Mouse (Mus musculus) neural tube, embryonic 13.5 days (tissue): Measurements from ENCODE around the gene Zc3h12d. TPM values are rescaled to one million over a fixed set of nuclear protein-coding genes. Genes with fewer than 3 reads are reported as not detected.

Experiments
- ATAC-seq: fragments of 200-750 bp; cut with Nextera tagmentation; 2 replicates; pipeline ENCODE4 v1.8.0; 2017; ENCODE audit warnings: low read depth, mild to moderate bottlenecking, moderate TSS enrichment, moderate library complexity
- H3K27ac ChIP-seq: fragments of 300-500 bp; sonication (generic); replicated peaks from 2 replicates; pipeline ENCODE4 v1.5.1; 2015; ENCODE audit warnings: moderate library complexity, mild to moderate bottlenecking, inconsistent platforms
- H3K27me3 ChIP-seq: fragments of 300-500 bp; sonication (generic); 2 replicates; pipeline ENCODE4 v1.6.1; 2015; ENCODE audit warnings: mild to moderate bottlenecking, inconsistent platforms
- H3K36me3 ChIP-seq: fragments of 300-500 bp; sonication (generic); 2 replicates; pipeline ENCODE4 v1.6.1; 2015; ENCODE audit warnings: mild to moderate bottlenecking, inconsistent platforms
- H3K4me1 ChIP-seq: fragments of 300-500 bp; sonication (generic); replicated peaks from 2 replicates; pipeline ENCODE4 v1.6.1; 2015; ENCODE audit warnings: inconsistent platforms
- H3K4me2 ChIP-seq: fragments of 300-500 bp; sonication (generic); 2 replicates; pipeline ENCODE4 v1.6.1; 2015; ENCODE audit warnings: inconsistent platforms, mild to moderate bottlenecking, moderate library complexity
- H3K4me3 ChIP-seq: fragments of 300-500 bp; sonication (generic); 2 replicates; pipeline ENCODE4 v1.5.1; 2015; ENCODE audit warnings: mild to moderate bottlenecking, inconsistent platforms
- H3K9ac ChIP-seq: fragments of 300-500 bp; sonication (generic); 2 replicates; pipeline ENCODE4 v1.6.1; 2015; ENCODE audit warnings: moderate library complexity, mild to moderate bottlenecking, inconsistent platforms
- H3K9me3 ChIP-seq: fragments of 300-500 bp; sonication (generic); 2 replicates; pipeline ENCODE4 v1.6.1; 2016; ENCODE audit warnings: inconsistent platforms
- WGBS: fragments of 180-500 bp; shearing (Covaris S2); methylation state at CpG from one replicate; pipeline ENCODE4 v1.1.7; 2015; 5-methylcytosine and 5-hydroxymethylcytosine counted together
- microRNA-seq: library from miRNA; unstranded; fragments of <30 nt; microRNA quantifications from one replicate; pipeline ENCODE4, GENCODE M21; 2016
- polyA plus RNA-seq: library from polyadenylated mRNA; unstranded; fragments of >200 nt; fragmentation: Nextera tagmentation; extraction: Ambion mirVana; gene quantifications from 2 replicates; pipeline ENCODE4 v1.2.1, GENCODE M21; 2015

The Zc3h12d gene
- polyA plus RNA-seq, 1 experiment from 2014 or later: 0.11 TPM

DNA sequence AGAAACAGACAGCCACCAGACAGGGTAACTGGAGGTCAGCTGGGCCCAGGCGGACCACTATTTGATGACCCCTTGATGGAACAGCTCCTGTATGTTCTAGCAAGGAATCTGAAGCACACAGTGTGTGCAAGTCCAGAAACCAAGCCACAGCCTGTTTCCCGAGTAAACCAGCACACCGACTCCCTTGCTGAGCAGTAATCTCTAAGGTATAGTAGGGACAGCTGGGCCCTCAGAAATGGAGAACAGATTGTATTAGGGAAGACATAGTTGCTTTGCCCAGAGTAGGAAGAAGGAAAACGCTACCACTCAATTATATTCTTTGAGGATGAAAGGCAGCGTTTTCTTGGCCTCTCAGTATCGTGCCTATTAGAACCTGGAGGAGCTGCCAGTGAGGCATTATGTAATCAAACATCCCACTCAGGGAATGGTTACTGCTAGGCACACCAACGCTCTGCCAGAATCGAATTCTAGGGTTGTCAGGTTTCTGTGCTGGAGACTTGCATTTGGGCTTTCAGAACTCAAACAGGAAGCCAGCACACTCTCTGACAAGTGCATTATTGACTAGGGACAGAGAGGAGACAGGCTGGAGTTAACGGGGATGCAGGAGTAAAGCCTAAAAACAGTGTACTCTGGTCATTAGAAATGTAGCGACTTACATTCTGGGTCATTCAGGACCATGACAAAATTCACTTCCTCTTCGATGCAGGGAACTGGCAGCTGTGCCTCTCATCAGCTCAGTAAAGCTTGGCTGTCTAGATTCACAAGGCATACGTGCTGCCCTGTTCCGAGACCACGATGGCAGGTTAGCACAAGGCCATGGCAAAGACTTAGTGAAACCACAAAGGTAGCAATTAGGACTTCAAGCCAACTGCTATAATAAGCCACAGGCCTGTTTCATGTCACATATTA is 68.7 kb downstream of the Zc3h12d start:
- no peak for ATAC-seq

DNA sequence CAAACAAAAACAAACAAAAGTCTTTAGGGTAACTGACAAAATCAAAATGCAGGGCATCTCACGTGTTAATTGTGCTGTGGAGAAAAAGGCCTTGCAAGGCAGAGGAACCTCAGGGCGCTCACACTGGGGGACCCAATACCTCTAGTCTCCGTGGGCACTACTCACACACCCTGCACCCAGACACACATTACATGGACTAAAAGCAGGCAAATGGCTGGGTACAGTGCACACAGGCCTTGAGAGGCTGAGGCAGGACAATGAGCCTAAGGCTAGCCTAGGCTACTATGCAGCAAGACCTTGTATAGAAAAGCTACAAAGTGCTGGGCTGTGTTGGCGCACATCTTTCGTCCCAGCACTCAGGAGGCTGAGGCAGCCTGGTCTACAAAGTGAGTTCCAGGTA is 71.9 kb downstream of the Zc3h12d start:
- ATAC-seq: 0 out of 2 replicates have a peak, but pooled peaks have one; percentile 28

More for the DNA sequence above, 68.7 kb downstream of the Zc3h12d start:
- H3K36me3 ChIP-seq: peaks cover 44% of the 10 kb centered on the region
- H3K4me3 ChIP-seq: no peak overlapping the region
- no peak overlapping the region for H3K4me2 ChIP-seq
- H3K27me3 ChIP-seq: no peaks in the 10 kb centered on the region
- H3K27ac ChIP-seq: no peak overlapping the region
- H3K9me3 ChIP-seq: no peaks in the 10 kb centered on the region
- 90% methylated on average over 14 of the region's 14 CpGs for WGBS
- H3K4me1 ChIP-seq: no peaks in the 10 kb centered on the region
- no peak overlapping the region for H3K9ac ChIP-seq

DNA sequence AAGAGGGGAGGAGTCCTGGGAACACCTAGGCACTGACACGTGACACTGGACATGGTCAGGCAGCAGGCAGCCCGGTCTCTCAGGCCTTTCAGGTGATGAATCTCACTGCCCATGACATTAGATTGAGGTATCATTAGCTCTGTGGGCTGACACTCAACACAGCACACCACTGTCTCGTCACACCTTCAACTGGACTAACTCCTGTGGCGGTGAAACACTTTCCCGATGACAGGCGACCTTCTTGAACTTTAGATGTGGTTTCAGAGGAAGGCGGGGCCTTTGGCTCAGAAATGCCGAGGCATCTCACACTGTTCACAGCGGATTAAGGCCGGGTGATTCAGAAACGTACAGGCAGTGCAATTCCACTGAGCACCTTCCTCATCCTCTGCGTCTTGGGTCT is 74.9 kb downstream of the Zc3h12d start:
- H3K9ac ChIP-seq: no peak overlapping the region
- no peak for ATAC-seq
- H3K4me2 ChIP-seq: no peak overlapping the region
- WGBS: 91% methylated on average over 12 of the region's 12 CpGs
- H3K36me3 ChIP-seq: peaks cover 69% of the 10 kb centered on the region
- no peaks in the 10 kb centered on the region for H3K27me3 ChIP-seq
- H3K27ac ChIP-seq: no peak overlapping the region
- no peaks in the 10 kb centered on the region for H3K9me3 ChIP-seq
- no peak overlapping the region for H3K4me3 ChIP-seq
- H3K4me1 ChIP-seq: no peaks in the 10 kb centered on the region

More for the DNA sequence above, 71.9 kb downstream of the Zc3h12d start:
- H3K4me1 ChIP-seq: no peaks in the 10 kb centered on the region
- H3K27ac ChIP-seq: no peak overlapping the region
- 95% methylated on average over 5 of the region's 5 CpGs for WGBS
- H3K4me3 ChIP-seq: no peak overlapping the region
- peaks cover 71% of the 10 kb centered on the region for H3K36me3 ChIP-seq
- no peaks in the 10 kb centered on the region for H3K9me3 ChIP-seq
- H3K4me2 ChIP-seq: no peak overlapping the region
- H3K27me3 ChIP-seq: no peaks in the 10 kb centered on the region
- no peak overlapping the region for H3K9ac ChIP-seq

DNA sequence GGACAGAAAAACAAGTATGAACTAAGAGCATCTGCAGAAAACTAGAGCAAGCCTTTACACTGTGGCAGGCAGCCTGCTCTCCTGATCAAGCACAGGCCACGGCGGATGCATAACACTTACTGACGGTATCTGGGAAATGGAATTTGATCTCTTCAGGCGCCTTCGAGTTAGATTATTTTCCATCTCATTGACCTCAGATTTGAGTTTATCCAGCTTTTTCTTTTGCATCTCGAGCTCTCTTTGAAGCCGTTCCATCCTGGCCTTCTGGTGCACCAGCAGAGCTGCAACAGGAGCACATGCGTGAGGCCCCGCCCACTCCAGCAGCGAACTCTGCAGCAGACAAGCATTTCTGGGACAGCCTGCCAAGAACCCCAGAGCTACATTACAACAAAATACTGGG is 79.0 kb downstream of the Zc3h12d start:
- no peak overlapping the region for H3K27ac ChIP-seq
- H3K4me2 ChIP-seq: no peak overlapping the region
- no peak for ATAC-seq
- H3K9ac ChIP-seq: no peak overlapping the region
- H3K4me3 ChIP-seq: no peak overlapping the region
- no peaks in the 10 kb centered on the region for H3K27me3 ChIP-seq
- peaks cover 53% of the 10 kb centered on the region for H3K36me3 ChIP-seq
- WGBS: 82% methylated on average over 10 of the region's 10 CpGs
- no peaks in the 10 kb centered on the region for H3K4me1 ChIP-seq
- H3K9me3 ChIP-seq: no peaks in the 10 kb centered on the region

Small RNAs within 50 kb of the gene (microRNA-seq; reads per million reads assigned to microRNA genes)
- 1.2 reads per million for gene Mir5104

Other genes starting within 250 kb of the Zc3h12d start
- 31.1 and 31.7 TPM in 2 replicates for gene Lrp11, start 242.7 kb upstream of the Zc3h12d start, polyA plus RNA-seq
- 35.1 and 35.7 TPM in 2 replicates for gene Nup43, start 165.0 kb upstream of the Zc3h12d start, polyA plus RNA-seq
- 184 and 187 TPM in 2 replicates for gene Pcmt1, start 151.3 kb upstream of the Zc3h12d start, polyA plus RNA-seq
- gene Lats1, start 151.3 kb upstream of the Zc3h12d start, polyA plus RNA-seq: 9.8 and 9.9 TPM in 2 replicates
- gene Katna1, start 106.5 kb upstream of the Zc3h12d start, polyA plus RNA-seq: 36.8 and 43.7 TPM in 2 replicates
- gene Ginm1, start 39.6 kb upstream of the Zc3h12d start, polyA plus RNA-seq: 54.0 and 54.8 TPM in 2 replicates
- 42.5 and 52.4 TPM in 2 replicates for gene Ppil4, start 39.6 kb upstream of the Zc3h12d start, polyA plus RNA-seq
- gene Tab2, start 123.8 kb downstream of the Zc3h12d start, polyA plus RNA-seq: 14.3 and 15.6 TPM in 2 replicates